Mouse (Mus musculus) embryonic facial prominence, embryonic 13.5 days (tissue): Measurements from ENCODE around the gene Gm14180. TPM values are rescaled to one million over a fixed set of nuclear protein-coding genes. Genes with fewer than 3 reads are reported as not detected.
"Not testable (repeated sequence)": the region's sequence is repeated elsewhere in the genome, so short reads cannot be mapped to it uniquely, and the experiment has no call there.

Source experiments
- ATAC-seq: fragments of 200-750 bp; cut with Nextera tagmentation; 2 replicates; pipeline ENCODE4 v1.8.0; 2017; ENCODE audit warnings: low read depth; ENCODE audit not compliant: insufficient number of reproducible peaks, insufficient read depth, low FRiP score, low TSS enrichment
- H3K27ac ChIP-seq: fragments of 300-500 bp; sonication (generic); 2 replicates; pipeline ENCODE4 v1.5.1; 2015; ENCODE audit warnings: moderate library complexity, mild to moderate bottlenecking, inconsistent platforms
- H3K27me3 ChIP-seq: fragments of 300-500 bp; sonication (generic); 2 replicates; pipeline ENCODE4 v1.6.1; 2015; ENCODE audit warnings: mild to moderate bottlenecking, inconsistent platforms
- H3K36me3 ChIP-seq: fragments of 300-500 bp; sonication (generic); 2 replicates; pipeline ENCODE4 v1.6.1; 2015; ENCODE audit warnings: mild to moderate bottlenecking, inconsistent platforms
- H3K4me1 ChIP-seq: fragments of 300-500 bp; sonication (generic); 2 replicates; pipeline ENCODE4 v1.6.1; 2015; ENCODE audit warnings: inconsistent platforms
- H3K4me2 ChIP-seq: fragments of 300-500 bp; sonication (generic); 2 replicates; pipeline ENCODE4 v1.6.1; 2015; ENCODE audit warnings: moderate library complexity, mild to moderate bottlenecking, inconsistent platforms
- H3K4me3 ChIP-seq: fragments of 300-500 bp; sonication (generic); 2 replicates; pipeline ENCODE4 v1.5.1; 2015; ENCODE audit warnings: mild to moderate bottlenecking, inconsistent platforms
- H3K9ac ChIP-seq: fragments of 300-500 bp; sonication (generic); 2 replicates; pipeline ENCODE4 v1.6.1; 2015; ENCODE audit warnings: mild to moderate bottlenecking, inconsistent platforms
- H3K9me3 ChIP-seq: fragments of 300-500 bp; sonication (generic); 2 replicates; pipeline ENCODE4 v1.6.1; 2016; ENCODE audit warnings: inconsistent platforms
- WGBS: fragments of 180-500 bp; shearing (Covaris S2); methylation state at CpG from one replicate; pipeline ENCODE4 v1.1.7; 2015; ENCODE audit warnings: mixed read lengths; 5-methylcytosine and 5-hydroxymethylcytosine counted together
- polyA plus RNA-seq: library from polyadenylated mRNA; unstranded; fragments of >200 nt; fragmentation: Nextera tagmentation; extraction: Ambion mirVana; gene quantifications from 2 replicates; pipeline ENCODE4 v1.2.1, GENCODE M21; 2015

The Gm14180 gene
- not detected in 2 replicates for polyA plus RNA-seq

- no peaks in the 10 kb centered on the region for H3K36me3 ChIP-seq
- no peaks in the 10 kb centered on the region for H3K27me3 ChIP-seq
- WGBS: 63% methylated on average over 2 of the region's 2 CpGs
- no peak within 1 kb of the TSS for H3K9ac ChIP-seq
- H3K27ac ChIP-seq: no peak within 1 kb of the TSS
- H3K4me2 ChIP-seq: no peak within 1 kb of the TSS
- H3K4me1 ChIP-seq: no peaks in the 10 kb centered on the region
- H3K9me3 ChIP-seq: no peaks in the 10 kb centered on the region
- H3K4me3 ChIP-seq: no peak within 1 kb of the TSS
- ATAC-seq: no peak
These were observed at the start of gene Gm14180 for GRCm38 (mm10) chr11:99734190-99734589. TSS of gene Gm14180 (minus strand) at chr11:99734290.

- H3K4me3 ChIP-seq: no peak within 1 kb of the TSS
- no peak within 1 kb of the TSS for H3K9ac ChIP-seq
- no peaks in the 10 kb centered on the region for H3K9me3 ChIP-seq
- ATAC-seq: no peak
- 97% methylated on average over 2 of the region's 2 CpGs for WGBS
- no peak within 1 kb of the TSS for H3K27ac ChIP-seq
- H3K4me2 ChIP-seq: no peak within 1 kb of the TSS
- no peaks in the 10 kb centered on the region for H3K27me3 ChIP-seq
- H3K4me1 ChIP-seq: no peaks in the 10 kb centered on the region
- H3K36me3 ChIP-seq: no peaks in the 10 kb centered on the region
These were observed 46.5 kb upstream of the Gm14180 start, which contains the start of gene Krtap4-8 for GRCm38 (mm10) chr11:99780604-99781003. TSS of gene Krtap4-8 (minus strand) at chr11:99780704.

- ATAC-seq: no peak
These were observed 44.3 kb upstream of the Gm14180 start for GRCm38 (mm10) chr11:99778401-99778800.

GRCm38 (mm10) chr11:99772813-99773212, 38.7 kb upstream of the Gm14180 start, which contains the start of gene Gm11595:
TSS of gene Gm11595 (minus strand) at chr11:99772913.
- H3K9me3 ChIP-seq, H3K27ac ChIP-seq, ATAC-seq: not testable (repeated sequence)

More at GRCm38 (mm10) chr11:99778401-99778800, 44.3 kb upstream of the Gm14180 start:
- H3K4me1 ChIP-seq: no peaks in the 10 kb centered on the region
- no peak overlapping the region for H3K9ac ChIP-seq
- no peak overlapping the region for H3K27ac ChIP-seq
- no peak overlapping the region for H3K4me3 ChIP-seq
- H3K27me3 ChIP-seq: no peaks in the 10 kb centered on the region
- no peaks in the 10 kb centered on the region for H3K9me3 ChIP-seq
- H3K36me3 ChIP-seq: no peaks in the 10 kb centered on the region
- no peak overlapping the region for H3K4me2 ChIP-seq
- WGBS: 59% methylated on average over 7 of the region's 7 CpGs

GRCm38 (mm10) chr11:99768410-99768809, 34.3 kb upstream of the Gm14180 start:
- H3K36me3 ChIP-seq: no peaks in the 10 kb centered on the region
- H3K4me3 ChIP-seq: no peak overlapping the region
- ATAC-seq: no peak
- no peaks in the 10 kb centered on the region for H3K4me1 ChIP-seq
- H3K27ac ChIP-seq: no peak overlapping the region
- H3K9me3 ChIP-seq: no peaks in the 10 kb centered on the region
- no peaks in the 10 kb centered on the region for H3K27me3 ChIP-seq
- H3K4me2 ChIP-seq: no peak overlapping the region
- 51% methylated on average over 2 of the region's 2 CpGs for WGBS
- no peak overlapping the region for H3K9ac ChIP-seq

More at GRCm38 (mm10) chr11:99772813-99773212, 38.7 kb upstream of the Gm14180 start, which contains the start of gene Gm11595:
- not testable (repeated sequence) for H3K4me2 ChIP-seq, H3K4me1 ChIP-seq, H3K4me3 ChIP-seq, H3K36me3 ChIP-seq, H3K27me3 ChIP-seq, H3K9ac ChIP-seq

GRCm38 (mm10) chr11:99758877-99759276, 24.8 kb upstream of the Gm14180 start:
- Histone ChIP-seq H3K27ac (no peak overlapping the region), H3K4me1 (no peaks in the 10 kb centered on the region), H3K9me3 (no peaks in the 10 kb centered on the region), H3K36me3 (no peaks in the 10 kb centered on the region), H3K9ac (no peak overlapping the region), H3K27me3 (no peaks in the 10 kb centered on the region), H3K4me3 (no peak overlapping the region), H3K4me2 (no peak overlapping the region)
- WGBS: 93% methylated on average over 1 of the region's 1 CpGs
- ATAC-seq: no peak

- H3K4me2 ChIP-seq: no peak overlapping the region
- no peak for ATAC-seq
- no peaks in the 10 kb centered on the region for H3K4me1 ChIP-seq
- no peaks in the 10 kb centered on the region for H3K27me3 ChIP-seq
- no peaks in the 10 kb centered on the region for H3K9me3 ChIP-seq
- H3K9ac ChIP-seq: no peak overlapping the region
- no peak overlapping the region for H3K4me3 ChIP-seq
- no peaks in the 10 kb centered on the region for H3K36me3 ChIP-seq
- no peak overlapping the region for H3K27ac ChIP-seq
- WGBS: 90% methylated on average over 3 of the region's 3 CpGs
These were observed 9.9 kb upstream of the Gm14180 start for GRCm38 (mm10) chr11:99743985-99744384.

GRCm38 (mm10) chr11:99724061-99724460, 10.0 kb downstream of the Gm14180 start:
- H3K9ac ChIP-seq: no peak overlapping the region
- H3K4me1 ChIP-seq: no peaks in the 10 kb centered on the region
- H3K4me2 ChIP-seq: no peak overlapping the region
- no peak overlapping the region for H3K27ac ChIP-seq
- no peaks in the 10 kb centered on the region for H3K36me3 ChIP-seq
- H3K27me3 ChIP-seq: no peaks in the 10 kb centered on the region
- no peak for ATAC-seq
- H3K4me3 ChIP-seq: no peak overlapping the region
- H3K9me3 ChIP-seq: no peaks in the 10 kb centered on the region
- WGBS: 76% methylated on average over 2 of the region's 2 CpGs

GRCm38 (mm10) chr11:99718759-99719158, 15.3 kb downstream of the Gm14180 start:
- H3K4me3 ChIP-seq: no peak overlapping the region
- ATAC-seq: no peak
- WGBS: 93% methylated on average over 1 of the region's 1 CpGs
- H3K27me3 ChIP-seq: no peaks in the 10 kb centered on the region
- no peaks in the 10 kb centered on the region for H3K4me1 ChIP-seq
- H3K9ac ChIP-seq: no peak overlapping the region
- H3K36me3 ChIP-seq: no peaks in the 10 kb centered on the region
- no peak overlapping the region for H3K27ac ChIP-seq
- H3K4me2 ChIP-seq: no peak overlapping the region
- H3K9me3 ChIP-seq: no peaks in the 10 kb centered on the region

GRCm38 (mm10) chr11:99690463-99690862, 43.6 kb downstream of the Gm14180 start, which contains the start of gene Gm14190:
TSS of gene Gm14190 (minus strand) at chr11:99690740.
- Histone ChIP-seq H3K9me3 (no peaks in the 10 kb centered on the region), H3K9ac (no peak within 1 kb of the TSS), H3K36me3 (no peaks in the 10 kb centered on the region), H3K27ac (no peak within 1 kb of the TSS), H3K4me1 (no peaks in the 10 kb centered on the region), H3K4me2 (no peak within 1 kb of the TSS), H3K4me3 (no peak within 1 kb of the TSS), H3K27me3 (no peaks in the 10 kb centered on the region)
- WGBS: 81% methylated on average over 1 of the region's 1 CpGs
- no peak for ATAC-seq

GRCm38 (mm10) chr11:99685235-99685634, 48.9 kb downstream of the Gm14180 start:
- not testable (repeated sequence) for H3K27me3 ChIP-seq, H3K4me2 ChIP-seq, H3K36me3 ChIP-seq, ATAC-seq, H3K4me1 ChIP-seq, H3K4me3 ChIP-seq, H3K9ac ChIP-seq, H3K9me3 ChIP-seq, H3K27ac ChIP-seq
- 64% methylated on average over 1 of the region's 1 CpGs for WGBS
